In genomic region chr5:110788684-110789083, GRCm38 (mm10) we compare ENCODE assay signal across 8 mouse cellular contexts. TPM values are rescaled to one million over a fixed set of nuclear protein-coding genes. Genes with fewer than 3 reads are reported as not detected.
DNase-seq lines count a peak whose midpoint lies in the region; ATAC-seq and TF ChIP-seq lines count a peak whose summit lies in the region.

No protein-coding gene starts in this region.

- no peaks in the 10 kb centered on the region for H3K4me1 ChIP-seq in MEL (ENCODE audit: control insufficient read depth in 1 of 2, insufficient read depth in 2 of 2, low read length in 2 of 2)
- no peaks in the 10 kb centered on the region for H3K4me1 ChIP-seq in embryonic fibroblast, embryonic 13.5 days (ENCODE audit: control insufficient read depth, insufficient read depth, low read length)
- H3K4me1 ChIP-seq in hindbrain, embryonic 13.5 days (replicated peaks) = no peaks in the 10 kb centered on the region
- H3K4me1 ChIP-seq in liver, embryonic 15.5 days (replicated peaks) = peaks cover 36% of the 10 kb centered on the region
- H3K4me1 ChIP-seq in neural tube, embryonic 13.5 days (replicated peaks) = no peaks in the 10 kb centered on the region

- no peak overlapping the region for H3K4me2 ChIP-seq in hindbrain, embryonic 13.5 days
- no peak overlapping the region for H3K4me2 ChIP-seq in liver, embryonic 15.5 days
- no peak overlapping the region for H3K4me2 ChIP-seq in neural tube, embryonic 13.5 days

- TF ChIP-seq RAD21 in MEL (IDR thresholded peaks at IDR 0.05; ENCODE audit: low read depth, low read length) = peak; percentile 66

- WGBS in hindbrain, embryonic 13.5 days = 60% methylated on average over 5 of the region's 5 CpGs
- 45% methylated on average over 5 of the region's 5 CpGs for WGBS in liver, embryonic 15.5 days (ENCODE audit: insufficient replicate concordance)
- WGBS in neural tube, embryonic 13.5 days = 72% methylated on average over 5 of the region's 5 CpGs

- peak; percentile 61 to 62 for DNase-seq in cerebellum, adult 18-20 months
- no peak for DNase-seq in cerebellum, adult 11 months
- DNase-seq in MEL (ENCODE audit: low read depth, low spot score) = peak; percentile 67
- no peak for DNase-seq in urinary bladder, postnatal 14 days (ENCODE audit: low spot score)

- H3K27ac ChIP-seq in MEL (ENCODE audit: control insufficient read depth, low read depth, low read length) = no peak overlapping the region
- no peak overlapping the region for H3K27ac ChIP-seq in embryonic fibroblast, embryonic 13.5 days (ENCODE audit: insufficient read depth, low read length)
- no peak overlapping the region for H3K27ac ChIP-seq in hindbrain, embryonic 13.5 days
- no peak overlapping the region for H3K27ac ChIP-seq in liver, embryonic 15.5 days (replicated peaks)
- H3K27ac ChIP-seq in neural tube, embryonic 13.5 days (replicated peaks) = no peak overlapping the region

- peak; percentile 62 to 83 (median 72) for TF ChIP-seq CTCF in MEL (IDR thresholded peaks at IDR 0.05 in 2 of 3, conservative IDR thresholded peaks at IDR 0.05 in 1 of 3; ENCODE audit: control insufficient read depth in 1 of 3, insufficient read depth in 1 of 3, low read depth in 2 of 3, low read length in 3 of 3, poor library complexity in 1 of 3, severe bottlenecking in 1 of 3)
- TF ChIP-seq CTCF in embryonic fibroblast, embryonic 13.5 days (IDR thresholded peaks at IDR 0.05; ENCODE audit: borderline replicate concordance, insufficient read depth, low read length) = peak; percentile 69

- no peaks in the 10 kb centered on the region for H3K9me3 ChIP-seq in MEL (replicated peaks; ENCODE audit: insufficient read depth, low read length)
- H3K9me3 ChIP-seq in hindbrain, embryonic 13.5 days = no peaks in the 10 kb centered on the region
- no peaks in the 10 kb centered on the region for H3K9me3 ChIP-seq in liver, embryonic 15.5 days (replicated peaks)
- no peaks in the 10 kb centered on the region for H3K9me3 ChIP-seq in neural tube, embryonic 13.5 days

- no peak for TF ChIP-seq POLR2A in MEL (IDR thresholded peaks at IDR 0.05; ENCODE audit: control insufficient read depth in 1 of 2, insufficient read depth in 1 of 2, low read depth in 1 of 2, low read length in 2 of 2, poor library complexity in 1 of 2)
- TF ChIP-seq POLR2A in embryonic fibroblast, embryonic 13.5 days (IDR thresholded peaks at IDR 0.05; ENCODE audit: low read depth, low read length) = no peak

- ATAC-seq in hindbrain, embryonic 13.5 days (ENCODE audit: low FRiP score) = peak; percentile 25; the same call in 1 of the 2 replicates
- ATAC-seq in liver, embryonic 15.5 days (ENCODE audit: insufficient read depth) = peak; percentile 30; the same call in 1 of the 2 replicates
- ATAC-seq in neural tube, embryonic 13.5 days (ENCODE audit: low read depth) = peak; percentile 41; the same call in 1 of the 2 replicates

- no peak overlapping the region for H3K9ac ChIP-seq in MEL (ENCODE audit: control insufficient read depth, low read depth, low read length, poor library complexity, severe bottlenecking)
- H3K9ac ChIP-seq in hindbrain, embryonic 13.5 days = no peak overlapping the region
- H3K9ac ChIP-seq in liver, embryonic 15.5 days = no peak overlapping the region
- no peak overlapping the region for H3K9ac ChIP-seq in neural tube, embryonic 13.5 days

- TF ChIP-seq EP300 in MEL (IDR thresholded peaks at IDR 0.05; ENCODE audit: low read depth in 1 of 2, low read length in 2 of 2) = no peak

- no peaks in the 10 kb centered on the region for H3K79me2 ChIP-seq in MEL (ENCODE audit: control insufficient read depth, insufficient read depth, low read length, poor library complexity)

- H3K4me3 ChIP-seq in MEL (ENCODE audit: control insufficient read depth in 1 of 2, insufficient read depth in 1 of 2, low read depth in 2 of 2, low read length in 2 of 2) = no peak overlapping the region
- no peak overlapping the region for H3K4me3 ChIP-seq in embryonic fibroblast, embryonic 13.5 days (ENCODE audit: insufficient read depth, low read length)
- H3K4me3 ChIP-seq in hindbrain, embryonic 13.5 days = no peak overlapping the region
- no peak overlapping the region for H3K4me3 ChIP-seq in liver, embryonic 15.5 days (replicated peaks)
- no peak overlapping the region for H3K4me3 ChIP-seq in neural tube, embryonic 13.5 days

- no peaks in the 10 kb centered on the region for H3K27me3 ChIP-seq in MEL (ENCODE audit: control insufficient read depth in 1 of 2, insufficient read depth in 2 of 2, low read length in 2 of 2)
- H3K27me3 ChIP-seq in hindbrain, embryonic 13.5 days = no peaks in the 10 kb centered on the region
- no peaks in the 10 kb centered on the region for H3K27me3 ChIP-seq in liver, embryonic 15.5 days
- no peaks in the 10 kb centered on the region for H3K27me3 ChIP-seq in neural tube, embryonic 13.5 days

- no peaks in the 10 kb centered on the region for H3K36me3 ChIP-seq in MEL (ENCODE audit: control insufficient read depth in 1 of 2, insufficient read depth in 2 of 2, low read length in 2 of 2)
- peaks cover 96% of the 10 kb centered on the region for H3K36me3 ChIP-seq in hindbrain, embryonic 13.5 days
- H3K36me3 ChIP-seq in liver, embryonic 15.5 days (replicated peaks) = peaks cover 95% of the 10 kb centered on the region
- peaks cover 94% of the 10 kb centered on the region for H3K36me3 ChIP-seq in neural tube, embryonic 13.5 days

TF ChIP-seq in MEL, 35 proteins besides CTCF, POLR2A, EP300 and RAD21:
- TF ChIP-seq ZC3H11A (IDR thresholded peaks at IDR 0.05; ENCODE audit: low read depth, low read length) = peak; percentile 63
- no peak for TF ChIP-seq RCOR1 (IDR thresholded peaks at IDR 0.05; ENCODE audit: low read depth, low read length)
- peak; percentile 77 for TF ChIP-seq SMC3 (IDR thresholded peaks at IDR 0.05; ENCODE audit: low read depth, low read length)
TF ChIP-seq in MEL: peak in this region for 2.

RNA-seq across cellular contexts. Expression of gene Pus1, which starts 8.2 kb away (rescaled TPM):
- 97.6 and 107 TPM in 2 replicates for total RNA-seq in MEL (2012; rRNA removed)
- 100 to 1,000 TPM; 117 to 248 TPM for polyA plus RNA-seq in MEL (2012; ENCODE audit: insufficient read depth in 1 of 2, insufficient read length in 2 of 2, low read depth in 1 of 2, low replicate concordance in 2 of 2, missing spikeins in 1 of 2)
- polyA plus RNA-seq in embryonic fibroblast, embryonic 13.5 days (2011; ENCODE audit: insufficient read length, low read depth, missing spikeins) = 20.4 and 21.7 TPM in 2 replicates
- 22.3 and 22.5 TPM in 2 replicates for polyA plus RNA-seq in hindbrain, embryonic 13.5 days (2015; fragmentation: Nextera tagmentation; extraction: Ambion mirVana)
- polyA plus RNA-seq in liver, embryonic 15.5 days (2015; fragmentation: Nextera tagmentation; extraction: Ambion mirVana) = 28.9 and 33.2 TPM in 2 replicates
- polyA plus RNA-seq in neural tube, embryonic 13.5 days (2015; fragmentation: Nextera tagmentation; extraction: Ambion mirVana) = 19.4 and 21.0 TPM in 2 replicates

RNA-seq across cellular contexts. Expression of gene Ep400, which starts 18.2 kb away (rescaled TPM):
- 21.5 and 27.1 TPM in 2 replicates for total RNA-seq in MEL (2012; rRNA removed)
- 10 to 100 TPM; 27.2 to 96.8 TPM for polyA plus RNA-seq in MEL (2012; ENCODE audit: insufficient read depth in 1 of 2, insufficient read length in 2 of 2, low read depth in 1 of 2, low replicate concordance in 2 of 2, missing spikeins in 1 of 2)
- polyA plus RNA-seq in embryonic fibroblast, embryonic 13.5 days (2011; ENCODE audit: insufficient read length, low read depth, missing spikeins) = 47.4 and 53.1 TPM in 2 replicates
- polyA plus RNA-seq in hindbrain, embryonic 13.5 days (2015; fragmentation: Nextera tagmentation; extraction: Ambion mirVana) = 53.4 and 54.8 TPM in 2 replicates
- 20.0 and 21.3 TPM in 2 replicates for polyA plus RNA-seq in liver, embryonic 15.5 days (2015; fragmentation: Nextera tagmentation; extraction: Ambion mirVana)
- 48.4 and 53.0 TPM in 2 replicates for polyA plus RNA-seq in neural tube, embryonic 13.5 days (2015; fragmentation: Nextera tagmentation; extraction: Ambion mirVana)

RNA-seq across cellular contexts. Expression of gene Ulk1, which starts 21.2 kb away (rescaled TPM):
- 4.9 and 5.2 TPM in 2 replicates for total RNA-seq in MEL (2012; rRNA removed)
- 10 to 100 TPM in 1 of 2 experiments, not detected in 1; 23.0 TPM for polyA plus RNA-seq in MEL (2012; ENCODE audit: insufficient read depth in 1 of 2, insufficient read length in 2 of 2, low read depth in 1 of 2, low replicate concordance in 2 of 2, missing spikeins in 1 of 2)
- polyA plus RNA-seq in embryonic fibroblast, embryonic 13.5 days (2011; ENCODE audit: insufficient read length, low read depth, missing spikeins) = 22.3 and 23.1 TPM in 2 replicates
- 30.3 and 33.0 TPM in 2 replicates for polyA plus RNA-seq in hindbrain, embryonic 13.5 days (2015; fragmentation: Nextera tagmentation; extraction: Ambion mirVana)
- 11.6 and 15.2 TPM in 2 replicates for polyA plus RNA-seq in liver, embryonic 15.5 days (2015; fragmentation: Nextera tagmentation; extraction: Ambion mirVana)
- polyA plus RNA-seq in neural tube, embryonic 13.5 days (2015; fragmentation: Nextera tagmentation; extraction: Ambion mirVana) = 30.3 and 33.1 TPM in 2 replicates

RNA-seq across cellular contexts. Expression of gene Hscb, which starts 50.9 kb away (rescaled TPM):
- 20.1 and 29.4 TPM in 2 replicates for total RNA-seq in MEL (2012; rRNA removed)
- polyA plus RNA-seq in MEL (2012; ENCODE audit: insufficient read depth in 1 of 2, insufficient read length in 2 of 2, low read depth in 1 of 2, low replicate concordance in 2 of 2, missing spikeins in 1 of 2) = 10 to 100 TPM in 1 of 2 experiments, not detected in 1; 29.0 TPM
- 29.3 and 36.1 TPM in 2 replicates for polyA plus RNA-seq in embryonic fibroblast, embryonic 13.5 days (2011; ENCODE audit: insufficient read length, low read depth, missing spikeins)
- polyA plus RNA-seq in hindbrain, embryonic 13.5 days (2015; fragmentation: Nextera tagmentation; extraction: Ambion mirVana) = 10.7 and 12.6 TPM in 2 replicates
- 51.9 and 60.4 TPM in 2 replicates for polyA plus RNA-seq in liver, embryonic 15.5 days (2015; fragmentation: Nextera tagmentation; extraction: Ambion mirVana)
- 11.0 and 16.5 TPM in 2 replicates for polyA plus RNA-seq in neural tube, embryonic 13.5 days (2015; fragmentation: Nextera tagmentation; extraction: Ambion mirVana)

RNA-seq across cellular contexts. Expression of gene Chek2, which starts 51.1 kb away (rescaled TPM):
- total RNA-seq in MEL (2012; rRNA removed) = 22.2 and 23.9 TPM in 2 replicates
- 10 to 100 TPM in 1 of 2 experiments, not detected in 1; 24.1 TPM for polyA plus RNA-seq in MEL (2012; ENCODE audit: insufficient read depth in 1 of 2, insufficient read length in 2 of 2, low read depth in 1 of 2, low replicate concordance in 2 of 2, missing spikeins in 1 of 2)
- polyA plus RNA-seq in embryonic fibroblast, embryonic 13.5 days (2011; ENCODE audit: insufficient read length, low read depth, missing spikeins) = 16.3 and 23.9 TPM in 2 replicates
- 6.5 and 8.0 TPM in 2 replicates for polyA plus RNA-seq in hindbrain, embryonic 13.5 days (2015; fragmentation: Nextera tagmentation; extraction: Ambion mirVana)
- 36.6 and 37.2 TPM in 2 replicates for polyA plus RNA-seq in liver, embryonic 15.5 days (2015; fragmentation: Nextera tagmentation; extraction: Ambion mirVana)
- 5.4 and 7.2 TPM in 2 replicates for polyA plus RNA-seq in neural tube, embryonic 13.5 days (2015; fragmentation: Nextera tagmentation; extraction: Ambion mirVana)

Comparison
In these comparisons a context has a peak if more than half of its experiments do, and no peak if none do; other contexts are left out.
1. DNase-seq: peak in cerebellum, adult 18-20 months (2 of 2) and MEL (single experiment); none in cerebellum, adult 11 months (single experiment) and urinary bladder, postnatal 14 days (single experiment).
2. Peak in every context shown above with its lines, with median percentiles within 50 percentile points of each other: ATAC-seq.